Mouse (Mus musculus) urinary bladder, postnatal 25 days (tissue): ENCODE measurements around the gene Wwc1.
"Not testable (repeated sequence)": the region's sequence is repeated elsewhere in the genome, so short reads cannot be mapped to it uniquely, and the experiment has no call there.

Source experiments
- DNase-seq: peaks from one replicate; pipeline ENCODE4 v3.0.0; 2022; ENCODE audit warnings: low spot score

The Wwc1 gene

DNA sequence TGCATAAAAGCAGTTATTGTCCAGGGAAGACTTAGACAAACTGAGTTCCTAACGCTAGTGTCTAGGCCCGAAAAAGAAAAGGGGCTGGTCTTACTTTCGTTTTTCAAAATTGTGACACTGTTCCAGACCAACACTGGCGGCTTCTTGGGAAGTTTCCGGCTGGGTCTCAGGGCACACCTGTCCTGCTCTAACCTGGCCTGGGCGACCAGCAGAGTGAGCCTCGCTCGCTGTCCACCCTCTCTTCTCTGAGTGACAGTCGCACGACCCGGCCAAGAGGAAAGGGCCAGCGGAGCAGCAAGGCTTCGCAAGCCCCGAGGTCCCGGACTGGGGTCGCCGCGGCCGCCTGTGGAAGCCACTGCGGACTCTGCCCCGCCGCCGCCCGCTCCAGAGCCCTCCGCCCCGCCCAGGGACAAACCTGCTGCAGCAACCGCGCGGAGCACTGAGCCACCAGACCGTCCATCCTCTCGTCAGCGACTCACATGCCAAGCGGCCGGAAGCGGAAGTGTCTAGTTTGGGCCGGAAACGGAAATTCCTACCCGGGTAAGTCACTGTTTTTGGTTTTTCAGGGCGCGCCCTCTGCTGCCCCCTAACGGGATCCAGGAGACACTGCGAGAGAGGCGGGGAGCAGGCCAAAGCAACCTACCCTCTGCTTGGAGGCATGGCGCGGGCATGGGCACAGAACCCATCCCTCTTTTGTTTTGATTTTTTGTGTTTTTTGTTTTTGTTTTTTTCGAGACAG is 146.1 kb downstream of the Wwc1 start, which contains the start of gene Rars:
Gene Rars, minus strand, starts transcription at position 485 of the 739 bp plus-strand sequence.
- peak; percentile 93 for DNase-seq

DNA sequence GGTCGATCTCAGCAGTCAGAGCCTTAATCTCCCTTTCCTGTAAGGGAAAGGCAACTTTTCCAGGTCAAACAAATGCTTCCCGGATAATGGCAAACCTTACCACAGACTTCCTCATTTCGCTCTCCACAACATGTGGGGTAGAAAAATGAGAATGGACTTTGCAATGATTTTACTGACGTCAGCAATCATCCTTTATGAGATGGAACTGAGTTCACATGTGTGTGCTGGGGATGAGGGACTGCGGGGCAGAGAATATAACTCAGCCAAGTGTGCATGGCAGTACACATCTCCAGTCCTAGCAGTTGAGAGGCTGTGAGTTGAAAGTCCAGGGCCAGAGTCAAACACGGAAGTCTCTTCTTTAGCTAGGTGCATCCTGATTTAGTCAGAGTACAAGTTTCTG is 147.1 kb downstream of the Wwc1 start:
- no peak for DNase-seq

DNA sequence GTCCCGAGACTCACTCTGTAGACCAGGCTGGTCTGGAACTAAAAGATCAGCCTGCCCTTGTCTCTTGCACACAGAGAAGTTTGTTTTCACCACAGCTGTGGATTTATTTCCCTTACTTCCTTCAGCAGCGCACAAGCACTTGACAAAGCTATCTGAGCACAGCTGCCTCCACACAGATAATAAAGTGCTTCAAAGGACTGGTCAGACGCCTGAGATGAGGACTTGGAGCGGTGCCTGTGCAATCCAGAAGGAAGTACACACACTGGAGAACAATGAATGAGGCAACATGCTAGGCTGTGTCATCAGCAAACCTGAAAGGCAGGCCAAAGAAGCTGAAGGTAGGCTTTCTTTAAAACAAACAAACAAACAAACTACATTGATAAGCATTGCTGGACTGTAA is 148.2 kb downstream of the Wwc1 start:
- no peak for DNase-seq

DNA sequence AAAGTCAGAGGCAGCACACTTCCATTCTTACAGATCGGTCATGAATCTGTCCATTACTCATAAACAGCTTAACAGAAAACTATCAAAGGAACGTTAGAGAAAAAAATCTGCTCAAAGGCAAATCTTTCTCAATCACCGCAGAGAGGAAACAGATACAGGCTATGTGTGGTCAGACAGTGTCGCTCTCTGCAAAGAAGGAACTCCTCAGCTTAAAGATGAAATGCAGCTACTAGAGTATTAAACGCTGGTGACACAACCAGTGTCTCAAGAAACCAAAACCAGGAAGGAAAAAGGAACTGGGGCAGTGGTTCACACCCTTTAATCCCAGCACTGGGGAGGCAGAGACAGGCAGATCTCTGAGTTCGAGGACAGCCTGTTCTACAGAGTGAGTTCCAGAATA is 152.6 kb downstream of the Wwc1 start:
- DNase-seq: no peak

DNA sequence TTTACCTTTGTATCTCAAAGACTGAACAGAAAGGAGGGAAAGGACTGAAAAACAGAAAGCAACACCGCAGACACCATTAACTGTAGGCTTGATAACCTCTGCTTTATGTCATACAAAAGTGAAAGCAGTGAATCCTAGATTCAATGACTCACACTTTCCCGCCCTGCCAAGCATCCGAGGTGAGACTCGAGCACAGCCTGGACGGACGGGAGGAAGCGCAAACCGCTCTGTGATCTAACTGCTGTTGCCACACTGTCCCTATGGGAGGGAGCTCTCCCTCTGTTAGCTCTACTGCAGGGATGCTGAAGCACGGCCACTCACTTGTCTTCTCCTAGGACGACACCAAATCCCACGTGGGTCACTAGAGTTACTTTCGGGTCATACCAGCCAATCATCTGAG is 164.0 kb downstream of the Wwc1 start:
- DNase-seq: no peak

DNA sequence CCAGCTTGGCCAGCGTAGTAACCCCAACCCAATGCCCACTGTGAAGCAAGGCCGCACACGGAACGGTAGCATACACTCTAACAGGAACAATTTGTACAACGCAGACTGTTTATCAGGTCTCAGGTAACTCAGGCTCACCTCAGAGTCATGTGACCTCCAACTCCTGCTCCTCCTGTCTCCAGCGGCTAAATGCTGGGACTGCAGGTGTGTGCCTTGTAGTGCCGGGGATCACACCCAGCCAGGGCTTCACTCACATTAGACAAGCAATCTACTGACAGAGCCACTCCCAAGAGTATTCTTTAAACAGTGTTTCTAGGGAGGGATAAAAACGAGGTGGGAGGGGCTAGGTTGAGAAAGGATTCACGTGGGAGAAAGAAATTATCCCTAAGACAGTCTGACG is 168.9 kb downstream of the Wwc1 start:
- DNase-seq: no peak

DNA sequence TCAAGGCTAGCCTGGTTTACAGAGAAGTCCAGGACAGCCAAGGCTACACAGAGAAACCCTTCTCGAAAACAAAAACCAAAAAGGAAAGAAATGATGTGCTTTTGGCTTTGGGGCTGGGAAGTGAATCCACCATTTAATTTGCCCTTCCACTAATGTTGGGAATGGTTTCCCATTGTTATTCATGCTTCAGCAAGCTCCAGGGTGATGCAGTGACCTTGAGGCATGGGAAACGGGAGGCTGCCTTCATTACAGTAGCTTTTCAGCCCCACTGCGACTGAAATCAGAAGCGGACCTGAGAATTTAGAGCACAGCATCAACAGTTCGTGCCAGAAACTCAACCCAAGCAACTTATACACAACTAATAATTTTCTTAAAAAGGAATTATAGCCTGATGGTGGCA is 179.0 kb downstream of the Wwc1 start:
- no peak for DNase-seq

DNA sequence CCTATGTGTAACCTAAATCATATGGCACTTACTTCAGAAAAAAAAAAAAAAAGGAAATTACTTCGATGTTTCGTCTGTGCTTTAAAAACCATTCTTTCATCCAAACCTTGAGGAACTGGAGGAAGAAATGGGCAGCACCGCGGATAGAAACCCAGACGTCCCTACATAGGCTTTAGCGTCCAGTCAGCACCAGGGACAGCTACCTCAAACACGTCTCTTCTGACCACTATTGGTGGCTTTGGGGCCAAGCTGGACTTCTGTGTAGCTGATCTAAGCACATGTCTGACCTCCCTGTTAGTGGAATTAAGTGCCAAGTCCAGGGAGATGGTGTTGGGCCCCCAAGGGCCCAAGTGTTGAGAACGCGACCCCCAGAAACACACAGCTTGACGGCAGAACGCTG is 181.5 kb downstream of the Wwc1 start, which contains the start of gene Fbll1:
Gene Fbll1, minus strand, starts transcription at position 11 of the 400 bp plus-strand sequence.
- DNase-seq: peak; percentile 36

DNA sequence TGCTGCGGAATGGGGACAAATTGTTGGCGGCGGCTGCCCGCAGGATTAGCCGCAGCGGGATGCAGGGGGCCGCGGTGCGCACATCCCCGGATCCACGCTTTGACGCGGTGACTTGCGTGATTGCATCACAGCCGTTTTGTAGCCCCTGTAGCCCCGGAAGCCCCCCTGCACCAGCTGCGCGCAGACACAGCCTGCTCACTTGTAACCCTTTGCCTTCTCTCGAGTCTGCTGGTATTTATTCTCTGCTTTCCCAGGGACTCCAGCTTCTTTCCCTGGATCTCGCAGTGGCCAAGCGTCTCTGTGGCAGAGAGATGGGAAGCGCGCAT is 181.9 kb downstream of the Wwc1 start:
- DNase-seq: no peak

DNA sequence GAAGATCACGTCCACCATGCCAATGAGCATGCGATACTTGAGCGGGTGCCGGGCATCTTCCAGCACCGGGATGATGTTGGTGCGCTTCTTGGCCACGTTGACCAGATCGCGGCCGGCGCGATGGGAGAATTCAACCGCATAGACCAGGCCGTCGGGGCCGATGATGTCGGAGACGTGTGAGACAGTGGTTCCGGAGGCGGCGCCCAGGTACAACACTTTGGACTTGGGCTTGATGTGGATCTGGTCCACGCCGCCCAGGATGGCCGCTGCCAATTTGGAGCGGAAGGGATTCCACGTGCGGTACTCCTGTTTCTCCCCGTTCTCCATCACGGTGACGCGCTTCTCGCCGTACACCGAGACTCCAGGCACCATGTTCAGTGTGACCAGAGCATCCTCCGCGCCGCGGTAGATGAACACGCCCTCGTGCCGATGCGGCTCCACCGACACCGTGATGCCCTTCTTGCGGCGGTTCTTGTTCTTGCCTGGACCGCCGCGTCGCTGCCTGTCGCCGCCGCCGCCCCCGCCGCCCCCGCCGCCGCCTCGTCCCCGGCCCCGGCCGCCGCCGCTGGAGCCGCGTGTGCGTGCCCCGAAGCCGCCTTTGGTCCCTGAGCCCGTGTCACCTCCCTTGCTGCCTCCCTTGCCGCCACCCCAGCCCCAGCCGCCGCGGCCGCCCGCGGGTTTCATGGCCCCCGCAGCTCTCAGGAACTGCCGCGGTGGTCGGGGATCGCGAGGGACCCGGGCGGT is 182.4 kb downstream of the Wwc1 start:
- DNase-seq: no peak

DNA sequence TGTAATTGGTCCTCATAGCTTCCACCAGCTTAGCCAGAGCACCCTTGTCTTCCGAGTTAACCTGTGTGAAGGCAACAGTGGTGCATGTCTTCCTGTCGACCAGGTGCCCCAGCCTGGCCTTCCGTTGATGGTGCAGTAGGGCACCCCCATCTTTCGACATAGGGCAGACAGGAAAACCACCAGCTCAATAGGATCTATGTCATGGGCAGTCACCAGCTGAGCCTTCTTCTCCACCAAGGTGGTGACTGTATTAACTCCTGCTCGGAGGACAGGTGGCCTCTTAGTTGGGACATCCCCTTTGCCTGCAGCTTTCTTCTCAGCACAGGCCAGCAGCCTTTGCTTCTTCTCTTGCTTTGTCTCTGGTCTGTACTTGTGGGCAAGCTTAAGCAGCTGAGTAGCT is 187.5 kb downstream of the Wwc1 start:
- DNase-seq: not testable (repeated sequence)

DNA sequence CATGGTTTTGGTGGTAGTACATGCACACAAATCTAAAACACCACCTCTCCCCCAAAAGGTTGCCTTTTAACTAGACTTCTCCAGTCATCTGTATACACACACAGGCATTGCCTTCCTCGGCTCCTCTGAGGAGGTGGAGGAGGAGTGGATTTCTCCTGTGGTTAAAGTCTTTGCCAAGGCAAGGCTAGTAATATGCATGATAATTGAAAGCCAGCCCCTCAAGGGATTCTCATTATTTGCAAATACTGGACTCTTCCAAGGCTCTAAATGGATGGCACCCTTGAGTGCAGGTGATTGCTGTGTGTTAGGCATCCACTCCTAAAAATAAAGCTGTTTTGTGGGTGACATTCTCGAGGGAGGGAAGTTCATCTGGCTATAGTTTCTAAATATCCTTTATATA is 191.9 kb downstream of the Wwc1 start:
- no peak for DNase-seq
